Mouse (Mus musculus): ENCODE results near the gene Cecr2.

GRCm38 (mm10) chr6:120776286-120776685 lies 110.1 kb downstream of the Cecr2 start:
- TF ChIP-seq CTCF (IDR thresholded peaks at IDR 0.05; ENCODE audit: low read depth, low read length) (no peak), POLR2A (IDR thresholded peaks at IDR 0.05; ENCODE audit: borderline replicate concordance, low read depth, low read length) (no peak)
